Mouse (Mus musculus) lung, embryonic 14.5 days (tissue): ENCODE measurements at regions not wholly inside any gene's neighbourhood (a gene's known extent, or its start where the extent isn't known, plus 50 kb on each side); places are given as distances from the start of the nearest gene placed in this dataset.

Experiments used
- ATAC-seq: fragments of 200-750 bp; cut with Nextera tagmentation; 2 replicates; pipeline ENCODE4 v1.8.0; 2017; ENCODE audit warnings: mild to moderate bottlenecking, moderate TSS enrichment, moderate library complexity; ENCODE audit not compliant: insufficient read depth
- DNase-seq: peaks from one replicate; pipeline ENCODE4 v3.0.0-alpha.2; 2015
- H3K27ac ChIP-seq: fragments of 300-500 bp; sonication (generic); 2 replicates; pipeline ENCODE4 v1.5.1; 2014; ENCODE audit warnings: low read depth, mild to moderate bottlenecking, moderate library complexity
- H3K27me3 ChIP-seq: fragments of 300-500 bp; sonication (generic); 2 replicates; pipeline ENCODE4 v1.6.1; 2014; ENCODE audit warnings: low read length, control low read depth; ENCODE audit not compliant: insufficient read depth
- H3K36me3 ChIP-seq: fragments of 300-500 bp; sonication (generic); 2 replicates; pipeline ENCODE4 v1.6.1; 2014; ENCODE audit warnings: control low read depth; ENCODE audit not compliant: insufficient read depth
- H3K4me1 ChIP-seq: fragments of 300-500 bp; sonication (generic); 2 replicates; pipeline ENCODE4 v1.6.1; 2014; ENCODE audit warnings: antibody characterized with exemption, control low read depth; ENCODE audit not compliant: insufficient read depth
- H3K4me2 ChIP-seq: fragments of 300-500 bp; sonication (generic); 2 replicates; pipeline ENCODE4 v1.6.1; 2014; ENCODE audit warnings: mild to moderate bottlenecking
- H3K4me3 ChIP-seq: fragments of 300-500 bp; sonication (generic); 2 replicates; pipeline ENCODE4 v1.5.1; 2014; ENCODE audit warnings: low read depth, low read length
- H3K9ac ChIP-seq: fragments of 300-500 bp; sonication (generic); 2 replicates; pipeline ENCODE4 v1.6.1; 2014
- H3K9me3 ChIP-seq: fragments of 300-500 bp; sonication (generic); 2 replicates; pipeline ENCODE4 v1.6.1; 2016; ENCODE audit warnings: low read depth, low read length, control low read depth
- CTCF ChIP-seq: IDR thresholded peaks from 2 replicates; pipeline ENCODE4 v1.5.1; 2016; ENCODE audit warnings: antibody characterized with exemption, low read depth
- WGBS: fragments of 180-500 bp; shearing (Covaris S2); extraction: QIAGEN DNeasy Blood & Tissue Kit; methylation state at CpG from one replicate; pipeline ENCODE4 v1.1.7; 2014; 5-methylcytosine and 5-hydroxymethylcytosine counted together

GRCm38 (mm10) chr10:96293622-96294021, 157.2 kb downstream of the Gm5426 start:
- Histone ChIP-seq H3K4me2 (no peak overlapping the region), H3K9ac (no peak overlapping the region), H3K4me3 (no peak overlapping the region), H3K27me3 (no peaks in the 10 kb centered on the region), H3K9me3 (no peaks in the 10 kb centered on the region), H3K36me3 (no peaks in the 10 kb centered on the region), H3K4me1 (no peaks in the 10 kb centered on the region), H3K27ac (no peak overlapping the region)
- ATAC-seq: no peak
- peak; percentile 72 for DNase-seq
- 42% methylated on average over 7 of the region's 7 CpGs for WGBS
- TF ChIP-seq CTCF: no peak

GRCm38 (mm10) chr10:96294666-96295065, 158.3 kb downstream of the Gm5426 start:
- Histone ChIP-seq H3K9me3 (no peaks in the 10 kb centered on the region), H3K27ac (no peak overlapping the region), H3K9ac (no peak overlapping the region), H3K4me3 (no peak overlapping the region), H3K27me3 (no peaks in the 10 kb centered on the region), H3K36me3 (no peaks in the 10 kb centered on the region), H3K4me1 (no peaks in the 10 kb centered on the region), H3K4me2 (no peak overlapping the region)
- 73% methylated on average over 2 of the region's 2 CpGs for WGBS
- ATAC-seq (no peak), DNase-seq (no peak)
- TF ChIP-seq CTCF: no peak

GRCm38 (mm10) chr10:96297658-96298057, 161.3 kb downstream of the Gm5426 start:
- no peak overlapping the region for H3K9ac ChIP-seq
- no peak for DNase-seq
- ATAC-seq: no peak
- 88% methylated on average over 4 of the region's 4 CpGs for WGBS
- no peak overlapping the region for H3K4me3 ChIP-seq
- TF ChIP-seq CTCF: no peak
- no peaks in the 10 kb centered on the region for H3K4me1 ChIP-seq
- H3K9me3 ChIP-seq: no peaks in the 10 kb centered on the region
- no peaks in the 10 kb centered on the region for H3K27me3 ChIP-seq
- H3K27ac ChIP-seq: no peak overlapping the region
- H3K4me2 ChIP-seq: no peak overlapping the region
- H3K36me3 ChIP-seq: no peaks in the 10 kb centered on the region

DNA sequence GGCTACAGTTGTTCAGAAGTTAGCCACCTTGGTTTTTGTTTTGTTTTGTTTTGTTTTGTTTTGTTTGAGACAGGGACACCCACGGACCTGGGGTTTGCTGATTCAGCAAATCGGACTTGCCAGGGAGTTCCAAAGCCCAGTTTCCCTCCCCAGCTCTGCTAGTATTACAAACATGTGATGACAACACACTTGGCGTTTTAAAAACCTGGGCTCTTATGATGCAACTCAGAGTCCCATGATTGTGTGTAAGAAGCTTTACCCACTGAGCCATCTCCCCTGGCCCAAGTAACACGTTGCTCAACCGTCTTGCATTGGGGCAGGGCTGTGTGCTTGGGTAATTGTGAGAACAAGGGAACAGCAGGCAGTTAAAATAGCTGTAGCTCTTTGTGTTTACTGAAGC, 162.2 kb downstream of the Gm5426 start:
- H3K4me3 ChIP-seq: no peak overlapping the region
- no peak for ATAC-seq
- H3K9me3 ChIP-seq: no peaks in the 10 kb centered on the region
- H3K4me2 ChIP-seq: no peak overlapping the region
- WGBS: 71% methylated on average over 5 of the region's 5 CpGs
- no peaks in the 10 kb centered on the region for H3K4me1 ChIP-seq
- TF ChIP-seq CTCF: no peak
- H3K27ac ChIP-seq: no peak overlapping the region
- no peak overlapping the region for H3K9ac ChIP-seq
- no peaks in the 10 kb centered on the region for H3K36me3 ChIP-seq
- no peak for DNase-seq
- no peaks in the 10 kb centered on the region for H3K27me3 ChIP-seq

DNA sequence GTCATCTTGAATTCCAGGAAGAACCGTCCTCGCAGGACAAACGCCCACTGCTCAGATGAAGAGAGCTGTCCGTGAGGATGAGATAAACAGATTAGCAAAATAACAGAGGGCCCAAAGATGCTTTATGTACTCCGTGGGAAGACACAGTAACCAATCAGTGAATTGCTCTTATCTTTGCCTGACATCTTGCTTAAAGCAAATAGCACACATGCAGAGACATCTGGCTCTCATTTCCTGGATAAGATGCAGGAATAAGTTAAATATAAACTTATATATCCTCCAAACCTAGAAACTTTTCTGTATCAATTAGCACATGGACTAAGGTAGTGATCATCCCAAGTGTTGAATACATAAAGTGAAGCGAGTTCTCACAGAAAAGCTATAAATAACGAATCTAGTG, 169.3 kb downstream of the Gm5426 start:
- TF ChIP-seq CTCF: no peak
- no peak overlapping the region for H3K4me2 ChIP-seq
- no peak overlapping the region for H3K9ac ChIP-seq
- no peak for DNase-seq
- ATAC-seq: no peak
- peaks cover 12% of the 10 kb centered on the region for H3K4me1 ChIP-seq
- WGBS: 56% methylated on average over 7 of the region's 7 CpGs
- H3K4me3 ChIP-seq: no peak overlapping the region
- H3K27ac ChIP-seq: no peak overlapping the region
- no peaks in the 10 kb centered on the region for H3K27me3 ChIP-seq
- H3K36me3 ChIP-seq: no peaks in the 10 kb centered on the region
- no peaks in the 10 kb centered on the region for H3K9me3 ChIP-seq

DNA sequence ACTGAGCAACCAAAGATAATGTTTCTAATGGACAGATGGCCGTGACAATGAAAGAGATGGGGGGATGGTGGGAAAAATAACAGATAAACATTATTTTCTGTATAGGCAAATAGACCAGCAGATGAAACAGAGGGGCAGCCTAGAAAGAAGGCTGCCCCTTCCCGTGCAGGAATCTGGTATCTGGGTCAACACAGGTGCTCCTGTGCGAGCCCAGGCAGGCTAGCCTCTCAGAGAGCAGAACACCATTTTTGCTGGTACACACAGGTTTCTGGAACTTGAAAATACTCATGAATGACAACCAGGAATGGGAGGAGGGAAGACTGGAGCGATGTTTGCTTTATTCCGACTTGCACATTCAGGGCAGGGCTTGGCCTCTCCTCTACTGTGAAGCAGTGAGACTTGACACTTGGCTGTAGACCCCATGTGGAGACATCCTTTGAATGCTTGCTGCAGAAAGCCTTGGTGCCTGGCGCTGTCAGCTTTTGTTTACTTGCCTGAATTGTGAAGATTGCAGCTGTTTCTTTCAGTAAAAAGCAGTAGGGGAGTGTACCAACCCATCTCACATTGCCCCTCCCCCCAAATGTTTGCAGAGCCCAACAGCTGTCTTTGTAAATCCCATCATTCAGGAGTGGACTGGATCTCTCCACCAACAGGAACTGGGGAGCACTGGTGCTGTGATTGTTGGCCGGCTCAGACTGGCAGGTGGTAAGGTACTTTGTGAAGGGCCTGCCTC, 172.5 kb downstream of the Gm5426 start:
- 10% methylated on average over 7 of the region's 7 CpGs for WGBS
- ATAC-seq (peak; percentile 94), DNase-seq (peak; percentile 87)
- Histone ChIP-seq H3K9ac (no peak overlapping the region), H3K4me2 (0 out of 2 replicates have a peak overlapping the region, but pooled peaks have one; percentile 13), H3K9me3 (peaks cover 7% of the 10 kb centered on the region; the same call in 1 of the 2 replicates), H3K27ac (peak overlapping the region; percentile 33; the same call in 1 of the 2 replicates), H3K4me3 (no peak overlapping the region), H3K27me3 (no peaks in the 10 kb centered on the region), H3K4me1 (peaks cover 12% of the 10 kb centered on the region), H3K36me3 (no peaks in the 10 kb centered on the region)
- TF ChIP-seq CTCF: no peak

DNA sequence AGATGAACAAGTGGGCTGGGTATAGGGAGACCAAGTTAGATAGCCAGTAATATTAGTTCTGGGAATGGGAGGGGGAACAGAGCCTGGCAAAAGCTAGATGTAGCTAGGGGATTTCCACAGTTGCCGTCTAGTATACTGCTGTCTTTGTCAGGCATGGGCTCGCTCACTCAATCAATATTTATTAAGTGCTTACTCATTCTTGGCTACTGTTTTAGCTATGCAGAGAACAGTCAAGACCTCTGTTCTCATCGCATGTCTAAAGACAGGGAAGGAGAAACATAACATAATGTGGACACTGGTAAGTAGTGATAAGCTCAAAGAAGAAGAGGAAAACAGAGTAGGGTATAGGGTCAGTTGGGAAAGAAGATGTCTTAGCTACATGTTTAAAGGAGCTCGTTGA, 173.4 kb downstream of the Gm5426 start:
- no peak overlapping the region for H3K9ac ChIP-seq
- 39% methylated on average over 4 of the region's 4 CpGs for WGBS
- H3K27me3 ChIP-seq: no peaks in the 10 kb centered on the region
- H3K27ac ChIP-seq: peak overlapping the region; percentile 33; the same call in 1 of the 2 replicates
- no peak overlapping the region for H3K4me2 ChIP-seq
- peaks cover 12% of the 10 kb centered on the region for H3K4me1 ChIP-seq
- no peak overlapping the region for H3K4me3 ChIP-seq
- H3K9me3 ChIP-seq: peaks cover 7% of the 10 kb centered on the region; the same call in 1 of the 2 replicates
- no peak for TF ChIP-seq CTCF
- H3K36me3 ChIP-seq: no peaks in the 10 kb centered on the region
- ATAC-seq (peak; percentile 32; the same call in 1 of the 2 replicates), DNase-seq (peak; percentile 15)
